In the genomic region with DNA sequence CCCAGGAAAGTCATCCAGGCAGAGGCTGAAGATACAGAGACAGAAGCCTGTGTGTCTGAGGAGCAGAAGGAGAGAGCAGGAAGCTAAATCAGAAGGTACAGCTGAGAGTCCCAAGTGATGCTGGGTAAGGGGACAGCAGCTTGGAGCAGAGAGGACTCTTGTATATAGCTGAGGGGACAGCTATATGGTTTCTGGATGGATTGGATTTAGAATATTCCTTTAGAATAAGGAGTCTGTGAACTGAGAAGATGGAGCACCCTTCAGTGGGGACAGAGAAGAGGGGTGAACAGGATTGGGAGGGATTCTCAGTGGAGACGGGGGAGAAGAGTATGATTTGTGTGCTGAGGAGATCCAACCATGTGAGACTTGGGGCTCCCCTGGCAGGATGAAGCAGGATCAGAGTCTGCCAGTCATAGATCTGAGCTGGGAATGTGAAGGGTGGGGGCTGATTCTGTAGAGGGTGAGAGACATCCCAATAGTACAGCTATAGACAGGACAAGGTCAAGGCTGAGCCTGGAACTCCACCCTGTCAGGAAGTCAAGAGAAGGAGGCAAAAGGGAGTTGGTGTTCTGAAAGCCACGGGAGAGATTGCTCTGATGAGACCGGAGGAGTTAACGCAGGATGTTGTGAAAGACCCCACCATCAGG, we compare ENCODE assay signal across 27 mouse cellular contexts. TPM values are rescaled to one million over a fixed set of nuclear protein-coding genes. Genes with fewer than 3 reads are reported as not detected.
A peak's percentile ranks its signal among the peaks of the same experiment; 100 is the strongest.
DNase-seq lines count a peak whose midpoint lies in the region; ATAC-seq lines count a peak whose summit lies in the region.
"Had no signal": no experiment of that assay in that cellular context is flagged by ENCODE, and none has a peak within 500 bp of the region (broad histone marks: within the 10 kb centered on the region; RNA-seq: fewer than 3 reads in every experiment).

No protein-coding gene starts in this region.

- WGBS in heart, embryonic 12.5 days: 66% methylated on average over 4 of the region's 4 CpGs
- 48% methylated on average over 4 of the region's 4 CpGs for WGBS in kidney, embryonic 16.5 days
- WGBS in neural tube, embryonic 13.5 days: 82% methylated on average over 4 of the region's 4 CpGs
- 84% methylated on average over 4 of the region's 4 CpGs for WGBS in neural tube, embryonic 15.5 days
- WGBS in limb, embryonic 10.5 days: 83% methylated on average over 4 of the region's 4 CpGs

- H3K27me3 ChIP-seq in heart, embryonic 12.5 days (replicated peaks): peaks cover 9% of the 10 kb centered on the region; the same call in 1 of the 2 replicates
- peaks cover 3% of the 10 kb centered on the region; the same call in 1 of the 2 replicates for H3K27me3 ChIP-seq in kidney, embryonic 16.5 days (ENCODE audit: insufficient read depth, low read length)
- H3K27me3 ChIP-seq in neural tube, embryonic 13.5 days: peaks cover 9% of the 10 kb centered on the region; the same call in 1 of the 2 replicates
- peaks cover 4% of the 10 kb centered on the region; the same call in 1 of the 2 replicates for H3K27me3 ChIP-seq in neural tube, embryonic 15.5 days (replicated peaks)
- H3K27me3 ChIP-seq in limb, embryonic 10.5 days (ENCODE audit: low read depth, poor library complexity, severe bottlenecking): peaks cover 10% of the 10 kb centered on the region; the same call in 1 of the 2 replicates
- H3K27me3 ChIP-seq: heart, embryonic 13.5 days had no signal

- no peaks in the 10 kb centered on the region for H3K9me3 ChIP-seq in heart, embryonic 12.5 days (replicated peaks)
- H3K9me3 ChIP-seq in kidney, embryonic 16.5 days (ENCODE audit: low read length): no peaks in the 10 kb centered on the region
- no peaks in the 10 kb centered on the region for H3K9me3 ChIP-seq in neural tube, embryonic 13.5 days
- no peaks in the 10 kb centered on the region for H3K9me3 ChIP-seq in neural tube, embryonic 15.5 days (replicated peaks)
- no peaks in the 10 kb centered on the region for H3K9me3 ChIP-seq in limb, embryonic 10.5 days (replicated peaks)
- H3K9me3 ChIP-seq: G1E; heart, embryonic 13.5 days; hindbrain, embryonic 13.5 days; limb, embryonic 12.5 days; megakaryocyte, embryonic 14.5 days had no signal

- H3K4me3 ChIP-seq in heart, embryonic 12.5 days: no peak overlapping the region
- H3K4me3 ChIP-seq in kidney, embryonic 16.5 days (ENCODE audit: low read length): no peak overlapping the region
- H3K4me3 ChIP-seq in neural tube, embryonic 13.5 days: no peak overlapping the region
- no peak overlapping the region for H3K4me3 ChIP-seq in neural tube, embryonic 15.5 days (replicated peaks)
- H3K4me3 ChIP-seq in limb, embryonic 10.5 days: no peak overlapping the region
- H3K4me3 ChIP-seq: heart, embryonic 13.5 days; hindbrain, embryonic 13.5 days; layer of hippocampus, adult 2 months; limb, embryonic 12.5 days; megakaryocyte, embryonic 14.5 days had no signal

- H3K27ac ChIP-seq in heart, embryonic 12.5 days (ENCODE audit: poor library complexity, severe bottlenecking): no peak overlapping the region
- no peak overlapping the region for H3K27ac ChIP-seq in kidney, embryonic 16.5 days (ENCODE audit: low read length)
- peak overlapping the region; percentile 40; the same call in 1 of the 2 replicates for H3K27ac ChIP-seq in neural tube, embryonic 13.5 days (replicated peaks)
- no peak overlapping the region for H3K27ac ChIP-seq in neural tube, embryonic 15.5 days (replicated peaks)
- no peak overlapping the region for H3K27ac ChIP-seq in limb, embryonic 10.5 days
- H3K27ac ChIP-seq: heart, embryonic 13.5 days; hindbrain, embryonic 13.5 days; layer of hippocampus, adult 2 months; limb, embryonic 12.5 days had no signal

- ATAC-seq in heart, embryonic 12.5 days (ENCODE audit: insufficient number of reproducible peaks, low FRiP score): no peak
- ATAC-seq in kidney, embryonic 16.5 days (ENCODE audit: low FRiP score, low TSS enrichment): peak; percentile 35; the same call in 1 of the 2 replicates
- ATAC-seq in neural tube, embryonic 13.5 days (ENCODE audit: low read depth): no peak
- no peak for ATAC-seq in neural tube, embryonic 15.5 days (ENCODE audit: low FRiP score)
- ATAC-seq in megakaryocyte-erythroid progenitor cell, adult 5-6 weeks (replicated peaks; ENCODE audit: low FRiP score, low TSS enrichment, poor library complexity, severe bottlenecking): 0 out of 2 replicates have a peak, but pooled peaks have one; percentile 30
- ATAC-seq: CD4-positive, CD25-positive, alpha-beta regulatory T cell, adult 4 months; forebrain, embryonic 14.5 days had no signal

- no peak overlapping the region for H3K4me2 ChIP-seq in heart, embryonic 12.5 days
- H3K4me2 ChIP-seq in kidney, embryonic 16.5 days (replicated peaks; ENCODE audit: low read depth, low read length): no peak overlapping the region
- no peak overlapping the region for H3K4me2 ChIP-seq in neural tube, embryonic 13.5 days
- H3K4me2 ChIP-seq in neural tube, embryonic 15.5 days: no peak overlapping the region
- H3K4me2 ChIP-seq: heart, embryonic 13.5 days; hindbrain, embryonic 13.5 days; limb, embryonic 12.5 days; liver, embryonic 11.5 days; lung, embryonic 14.5 days had no signal

- no peaks in the 10 kb centered on the region for H3K36me3 ChIP-seq in heart, embryonic 12.5 days
- no peaks in the 10 kb centered on the region for H3K36me3 ChIP-seq in kidney, embryonic 16.5 days (ENCODE audit: insufficient read depth, low read length)
- no peaks in the 10 kb centered on the region for H3K36me3 ChIP-seq in neural tube, embryonic 13.5 days
- H3K36me3 ChIP-seq in neural tube, embryonic 15.5 days: no peaks in the 10 kb centered on the region
- no peaks in the 10 kb centered on the region for H3K36me3 ChIP-seq in limb, embryonic 10.5 days
- H3K36me3 ChIP-seq: G1E; heart, embryonic 13.5 days; hindbrain, embryonic 13.5 days; limb, embryonic 12.5 days had no signal

- no peak overlapping the region for H3K9ac ChIP-seq in heart, embryonic 12.5 days
- H3K9ac ChIP-seq in kidney, embryonic 16.5 days (replicated peaks; ENCODE audit: low read length): no peak overlapping the region
- H3K9ac ChIP-seq in neural tube, embryonic 13.5 days: no peak overlapping the region
- no peak overlapping the region for H3K9ac ChIP-seq in neural tube, embryonic 15.5 days (replicated peaks)
- H3K9ac ChIP-seq: heart, embryonic 13.5 days; hindbrain, embryonic 13.5 days; limb, embryonic 12.5 days; lung, embryonic 14.5 days had no signal

- peaks cover 13% of the 10 kb centered on the region for H3K4me1 ChIP-seq in heart, embryonic 12.5 days (replicated peaks)
- peaks cover 21% of the 10 kb centered on the region for H3K4me1 ChIP-seq in kidney, embryonic 16.5 days (ENCODE audit: insufficient read depth, low read length)
- H3K4me1 ChIP-seq in neural tube, embryonic 13.5 days (replicated peaks): no peaks in the 10 kb centered on the region
- H3K4me1 ChIP-seq in neural tube, embryonic 15.5 days: no peaks in the 10 kb centered on the region
- H3K4me1 ChIP-seq in limb, embryonic 10.5 days: peaks cover 22% of the 10 kb centered on the region

- peak; percentile 78 for DNase-seq in heart, adult 11 months
- DNase-seq in kidney, adult 11 months: no peak
- DNase-seq in limb, embryonic 10.5 days (ENCODE audit: low spot score): no peak
- DNase-seq: adrenal gland, postnatal 14 days; cerebellum, adult 8-10 months; gastrocnemius, postnatal 10 days; heart, adult 18-20 months; kidney, postnatal 14 days; lung, embryonic 14.5 days; lung, postnatal 36 days; retina, postnatal 1 day; right cerebral cortex, postnatal 25 days; thymus, postnatal 36 days had no signal

RNA-seq across cellular contexts. Expression of gene Slc30a1, which starts 26.5 kb away (rescaled TPM):
- polyA plus RNA-seq in heart, embryonic 12.5 days (2016; fragmentation: Nextera tagmentation; extraction: Ambion mirVana): 4.8 and 5.0 TPM in 2 replicates
- polyA plus RNA-seq in kidney, embryonic 16.5 days (2015; fragmentation: Nextera tagmentation; extraction: Ambion mirVana): 1.6 and 2.0 TPM in 2 replicates
- polyA plus RNA-seq in neural tube, embryonic 13.5 days (2015; fragmentation: Nextera tagmentation; extraction: Ambion mirVana): 3.5 and 3.6 TPM in 2 replicates
- polyA plus RNA-seq in neural tube, embryonic 15.5 days (2015; fragmentation: Nextera tagmentation; extraction: Ambion mirVana): 3.6 and 4.1 TPM in 2 replicates
- 4.4 and 5.5 TPM in 2 replicates for total RNA-seq in megakaryocyte-erythroid progenitor cell, adult 5-6 weeks (2014; fragmentation: Nextera tagmentation)
- total RNA-seq in megakaryocyte-erythroid progenitor cell, adult 5-6 weeks (2017): 6.2 and 6.7 TPM in 2 replicates
- 1.5 and 2.1 TPM in 2 replicates for polyA plus RNA-seq in limb, embryonic 10.5 days (2016; fragmentation: Nextera tagmentation; extraction: Ambion mirVana)

RNA-seq across cellular contexts. Expression of gene Rd3, which starts 44.1 kb away (rescaled TPM):
- 1.3 and 1.7 TPM in 2 replicates for polyA plus RNA-seq in heart, embryonic 12.5 days (2016; fragmentation: Nextera tagmentation; extraction: Ambion mirVana)
- 0.55 TPM in 2 replicates for polyA plus RNA-seq in kidney, embryonic 16.5 days (2015; fragmentation: Nextera tagmentation; extraction: Ambion mirVana)
- polyA plus RNA-seq in neural tube, embryonic 13.5 days (2015; fragmentation: Nextera tagmentation; extraction: Ambion mirVana): 12.4 and 16.1 TPM in 2 replicates
- 1.9 and 2.1 TPM in 2 replicates for polyA plus RNA-seq in neural tube, embryonic 15.5 days (2015; fragmentation: Nextera tagmentation; extraction: Ambion mirVana)
- total RNA-seq in megakaryocyte-erythroid progenitor cell, adult 5-6 weeks (2014; fragmentation: Nextera tagmentation): not detected in 2 replicates
- not detected in 2 replicates for total RNA-seq in megakaryocyte-erythroid progenitor cell, adult 5-6 weeks (2017)
- 0.06 TPM in 1 of 2 replicates, not detected in the other for polyA plus RNA-seq in limb, embryonic 10.5 days (2016; fragmentation: Nextera tagmentation; extraction: Ambion mirVana)
- total RNA-seq: adrenal gland, postnatal 14 days; G1E had no signal
- polyA plus RNA-seq: G1E had no signal

Comparison
In these comparisons a context has a peak if more than half of its experiments do, and no peak if none do; other contexts are left out.
1. ATAC-seq: peak in kidney, embryonic 16.5 days (single experiment) and megakaryocyte-erythroid progenitor cell, adult 5-6 weeks (single experiment); none in heart, embryonic 12.5 days (single experiment), neural tube, embryonic 13.5 days (single experiment) and neural tube, embryonic 15.5 days (single experiment).